Mouse (Mus musculus): Measurements from ENCODE around the gene Matk.

DNA sequence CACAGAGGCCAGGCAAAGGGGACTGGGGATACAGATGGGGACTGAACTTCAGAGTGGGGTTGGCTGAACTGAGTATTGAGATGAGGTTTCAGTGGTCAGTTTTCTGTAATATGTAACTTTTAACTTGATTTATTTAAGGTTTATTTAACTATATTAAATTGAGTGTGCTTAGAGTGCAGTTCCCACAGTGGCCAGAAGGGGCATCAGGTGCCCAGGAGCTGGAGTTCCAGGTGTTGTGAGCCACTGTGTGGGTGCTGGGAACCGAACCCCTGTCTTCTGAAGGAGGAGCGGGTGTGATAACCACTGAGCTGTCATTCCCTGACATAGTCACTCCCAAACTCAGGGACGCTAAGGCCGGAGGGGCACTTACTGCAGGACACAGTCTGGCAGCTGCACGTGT lies 42.6 kb upstream of the Matk start:
- TF ChIP-seq CTCF (IDR thresholded peaks at IDR 0.05; ENCODE audit: low read depth, low read length): peak; percentile 42
- TF ChIP-seq POLR2A (IDR thresholded peaks at IDR 0.05; ENCODE audit: extremely low read depth, insufficient read depth, low read length): no peak
